Mouse (Mus musculus) liver, postnatal 0 days (tissue): ENCODE results near the gene Uhrf1bp1l.

Source experiments
- CTCF ChIP-seq: sonication (generic); IDR thresholded peaks from 2 replicates; pipeline ENCODE4 v1.5.1; 2016; ENCODE audit warnings: antibody characterized with exemption, low read depth
- EP300 ChIP-seq: IDR thresholded peaks from 2 replicates; pipeline ENCODE4 v1.6.1; 2016; ENCODE audit warnings: antibody characterized with exemption, low read depth, mild to moderate bottlenecking

DNA sequence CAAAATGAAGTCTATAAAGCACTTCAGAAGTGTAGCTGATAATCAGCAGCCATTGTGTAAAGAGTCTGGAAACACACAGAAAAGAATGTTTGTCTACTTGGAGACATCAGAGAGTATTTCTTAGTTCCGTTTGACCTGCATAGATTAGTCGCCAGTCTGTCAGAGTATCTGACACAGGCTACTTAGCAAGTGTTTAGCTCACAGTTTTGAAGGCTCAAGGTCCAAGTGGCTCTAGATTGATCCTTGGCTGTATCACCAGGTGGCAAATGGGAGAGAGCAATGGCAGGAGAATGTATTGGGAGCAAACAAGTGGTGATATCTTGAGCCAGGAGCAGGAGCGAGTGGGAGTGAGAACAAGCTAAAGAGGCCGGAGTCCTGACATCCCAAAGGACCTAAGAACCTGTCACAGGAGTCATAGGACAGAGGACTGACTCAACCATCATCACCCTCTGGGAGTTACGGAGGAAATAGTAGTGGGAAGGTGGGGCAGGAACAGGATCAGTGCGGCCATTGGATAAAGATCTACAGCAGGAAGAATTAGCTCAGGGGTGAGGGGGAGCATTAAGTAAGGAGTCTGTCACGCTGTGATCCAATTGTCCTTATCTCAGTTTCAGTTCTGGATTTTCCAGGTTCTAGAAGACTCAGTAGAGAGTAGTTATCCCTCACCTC is 23.7 kb downstream of the Uhrf1bp1l start:
- no peak for TF ChIP-seq CTCF
- TF ChIP-seq EP300, result no peak
